Mouse (Mus musculus) embryonic facial prominence, embryonic 11.5 days (tissue): ENCODE measurements around the gene Reln. TPM values are rescaled to one million over a fixed set of nuclear protein-coding genes. Genes with fewer than 3 reads are reported as not detected.

ENCODE experiments used
- ATAC-seq: fragments of 200-750 bp; cut with Nextera tagmentation; replicated peaks from 2 replicates; pipeline ENCODE4 v1.8.0; 2017; ENCODE audit warnings: low read depth; ENCODE audit not compliant: insufficient number of reproducible peaks, low FRiP score, low TSS enrichment
- DNase-seq: peaks from one replicate; pipeline ENCODE4 v3.0.0-alpha.2; 2015; ENCODE audit warnings: low spot score
- H3K27ac ChIP-seq: fragments of 300-500 bp; sonication (generic); replicated peaks from 2 replicates; pipeline ENCODE4 v1.5.1; 2014; ENCODE audit warnings: mild to moderate bottlenecking, low read depth, low read length, control low read depth
- H3K27me3 ChIP-seq: fragments of 300-500 bp; sonication (generic); 2 replicates; pipeline ENCODE4 v1.6.1; 2014; ENCODE audit warnings: mild to moderate bottlenecking, low read length, moderate library complexity, mixed read lengths; ENCODE audit not compliant: control insufficient read depth, insufficient read depth
- H3K36me3 ChIP-seq: fragments of 300-500 bp; sonication (generic); replicated peaks from 2 replicates; pipeline ENCODE4 v1.6.1; 2014; ENCODE audit warnings: low read depth, mild to moderate bottlenecking, low read length, moderate library complexity, mixed read lengths; ENCODE audit not compliant: control insufficient read depth, insufficient read depth
- H3K4me1 ChIP-seq: fragments of 300-500 bp; sonication (generic); 2 replicates; pipeline ENCODE4 v1.6.1; 2014; ENCODE audit warnings: low read length, mixed read lengths; ENCODE audit not compliant: control insufficient read depth, insufficient read depth
- H3K4me2 ChIP-seq: fragments of 300-500 bp; sonication (generic); 2 replicates; pipeline ENCODE4 v1.6.1; 2014; ENCODE audit warnings: low read depth, mild to moderate bottlenecking, control low read depth, low read length, moderate library complexity
- H3K4me3 ChIP-seq: fragments of 300-500 bp; sonication (generic); 2 replicates; pipeline ENCODE4 v1.5.1; 2014; ENCODE audit warnings: low read depth, low read length, control low read depth
- H3K9ac ChIP-seq: fragments of 300-500 bp; sonication (generic); replicated peaks from 2 replicates; pipeline ENCODE4 v1.6.1; 2014; ENCODE audit warnings: mild to moderate bottlenecking, control low read depth, low read length
- H3K9me3 ChIP-seq: fragments of 300-500 bp; sonication (generic); replicated peaks from 2 replicates; pipeline ENCODE4 v1.6.1; 2016; ENCODE audit warnings: mild to moderate bottlenecking, low read length, inconsistent platforms, mixed read lengths; ENCODE audit not compliant: control insufficient read depth
- WGBS: fragments of 180-500 bp; shearing (Covaris S2); extraction: QIAGEN DNeasy Blood & Tissue Kit; methylation state at CpG from one replicate; pipeline ENCODE4 v1.1.7; 2014; 5-methylcytosine and 5-hydroxymethylcytosine counted together
- polyA plus RNA-seq: library from polyadenylated mRNA; unstranded; fragments of >200 nt; fragmentation: Nextera tagmentation; extraction: Ambion mirVana; gene quantifications from 2 replicates; pipeline ENCODE4 v1.2.1, GENCODE M21; 2014

Gene Reln
- polyA plus RNA-seq, 1 experiment from 2014 or later: 3.0 TPM

- no peak overlapping the region for H3K27ac ChIP-seq
- no peak overlapping the region for H3K9ac ChIP-seq
- no peak for ATAC-seq
- no peaks in the 10 kb centered on the region for H3K4me1 ChIP-seq
- no peak for DNase-seq
- H3K4me2 ChIP-seq: no peak overlapping the region
- no peaks in the 10 kb centered on the region for H3K27me3 ChIP-seq
- 85% methylated on average over 3 of the region's 3 CpGs for WGBS
- H3K4me3 ChIP-seq: no peak overlapping the region
- H3K36me3 ChIP-seq: no peaks in the 10 kb centered on the region
- no peaks in the 10 kb centered on the region for H3K9me3 ChIP-seq
Measured at GRCm38 (mm10) chr5:22307072-22307471, 37.4 kb downstream of the Reln start.

- H3K9ac ChIP-seq: no peak overlapping the region
- H3K27me3 ChIP-seq: no peaks in the 10 kb centered on the region
- H3K4me1 ChIP-seq: no peaks in the 10 kb centered on the region
- H3K4me3 ChIP-seq: no peak overlapping the region
- H3K27ac ChIP-seq: no peak overlapping the region
- 56% methylated on average over 1 of the region's 1 CpGs for WGBS
- no peaks in the 10 kb centered on the region for H3K9me3 ChIP-seq
- H3K4me2 ChIP-seq: no peak overlapping the region
- DNase-seq (no peak), ATAC-seq (no peak)
- no peaks in the 10 kb centered on the region for H3K36me3 ChIP-seq
Measured at GRCm38 (mm10) chr5:22303709-22304108, 40.8 kb downstream of the Reln start.

GRCm38 (mm10) chr5:22302309-22302708 is 42.2 kb downstream of the Reln start:
- H3K27me3 ChIP-seq: no peaks in the 10 kb centered on the region
- no peak overlapping the region for H3K27ac ChIP-seq
- no peak overlapping the region for H3K9ac ChIP-seq
- H3K36me3 ChIP-seq: no peaks in the 10 kb centered on the region
- ATAC-seq (no peak), DNase-seq (no peak)
- 85% methylated on average over 5 of the region's 5 CpGs for WGBS
- no peaks in the 10 kb centered on the region for H3K9me3 ChIP-seq
- H3K4me1 ChIP-seq: no peaks in the 10 kb centered on the region
- no peak overlapping the region for H3K4me3 ChIP-seq
- no peak overlapping the region for H3K4me2 ChIP-seq

- H3K27ac ChIP-seq: no peak overlapping the region
- H3K27me3 ChIP-seq: no peaks in the 10 kb centered on the region
- H3K9me3 ChIP-seq: no peaks in the 10 kb centered on the region
- H3K4me3 ChIP-seq: no peak overlapping the region
- ATAC-seq (no peak), DNase-seq (no peak)
- no peak overlapping the region for H3K4me2 ChIP-seq
- WGBS: 83% methylated on average over 5 of the region's 5 CpGs
- no peaks in the 10 kb centered on the region for H3K4me1 ChIP-seq
- H3K36me3 ChIP-seq: no peaks in the 10 kb centered on the region
- H3K9ac ChIP-seq: no peak overlapping the region
Measured at GRCm38 (mm10) chr5:22300788-22301187, 43.7 kb downstream of the Reln start.

GRCm38 (mm10) chr5:22300046-22300445 is 44.5 kb downstream of the Reln start:
- Histone ChIP-seq H3K27ac (no peak overlapping the region), H3K9me3 (no peaks in the 10 kb centered on the region), H3K9ac (no peak overlapping the region), H3K4me1 (no peaks in the 10 kb centered on the region), H3K36me3 (no peaks in the 10 kb centered on the region), H3K4me3 (no peak overlapping the region), H3K4me2 (no peak overlapping the region), H3K27me3 (no peaks in the 10 kb centered on the region)
- WGBS: 88% methylated on average over 6 of the region's 6 CpGs
- DNase-seq (no peak), ATAC-seq (no peak)

- no peak overlapping the region for H3K9ac ChIP-seq
- no peak overlapping the region for H3K4me2 ChIP-seq
- DNase-seq (no peak), ATAC-seq (no peak)
- no peaks in the 10 kb centered on the region for H3K27me3 ChIP-seq
- H3K9me3 ChIP-seq: no peaks in the 10 kb centered on the region
- no peak overlapping the region for H3K4me3 ChIP-seq
- no peaks in the 10 kb centered on the region for H3K4me1 ChIP-seq
- H3K27ac ChIP-seq: no peak overlapping the region
- 82% methylated on average over 6 of the region's 6 CpGs for WGBS
- H3K36me3 ChIP-seq: no peaks in the 10 kb centered on the region
Measured at GRCm38 (mm10) chr5:22295161-22295560, 49.3 kb downstream of the Reln start.

GRCm38 (mm10) chr5:22291409-22291808 is 53.1 kb downstream of the Reln start:
- 75% methylated on average over 4 of the region's 4 CpGs for WGBS
- ATAC-seq: no peak
- DNase-seq: no peak
- H3K9me3 ChIP-seq: no peaks in the 10 kb centered on the region
- no peak overlapping the region for H3K9ac ChIP-seq
- H3K36me3 ChIP-seq: no peaks in the 10 kb centered on the region
- no peak overlapping the region for H3K4me2 ChIP-seq
- H3K4me1 ChIP-seq: no peaks in the 10 kb centered on the region
- no peak overlapping the region for H3K27ac ChIP-seq
- no peaks in the 10 kb centered on the region for H3K27me3 ChIP-seq
- no peak overlapping the region for H3K4me3 ChIP-seq

GRCm38 (mm10) chr5:22285396-22285795 is 59.1 kb downstream of the Reln start:
- Histone ChIP-seq H3K4me3 (no peak overlapping the region), H3K27me3 (no peaks in the 10 kb centered on the region), H3K36me3 (no peaks in the 10 kb centered on the region), H3K9ac (no peak overlapping the region), H3K4me1 (no peaks in the 10 kb centered on the region), H3K4me2 (no peak overlapping the region), H3K27ac (no peak overlapping the region), H3K9me3 (no peaks in the 10 kb centered on the region)
- no peak for DNase-seq
- 85% methylated on average over 4 of the region's 4 CpGs for WGBS
- ATAC-seq: no peak
